Mouse (Mus musculus): ENCODE results near the gene Sema6d. TPM values are rescaled to one million over a fixed set of nuclear protein-coding genes. Genes with fewer than 3 reads are reported as not detected.

The Sema6d gene
- polyA plus RNA-seq, 1 experiment from 2014 or later, result 16.5 TPM

DNA sequence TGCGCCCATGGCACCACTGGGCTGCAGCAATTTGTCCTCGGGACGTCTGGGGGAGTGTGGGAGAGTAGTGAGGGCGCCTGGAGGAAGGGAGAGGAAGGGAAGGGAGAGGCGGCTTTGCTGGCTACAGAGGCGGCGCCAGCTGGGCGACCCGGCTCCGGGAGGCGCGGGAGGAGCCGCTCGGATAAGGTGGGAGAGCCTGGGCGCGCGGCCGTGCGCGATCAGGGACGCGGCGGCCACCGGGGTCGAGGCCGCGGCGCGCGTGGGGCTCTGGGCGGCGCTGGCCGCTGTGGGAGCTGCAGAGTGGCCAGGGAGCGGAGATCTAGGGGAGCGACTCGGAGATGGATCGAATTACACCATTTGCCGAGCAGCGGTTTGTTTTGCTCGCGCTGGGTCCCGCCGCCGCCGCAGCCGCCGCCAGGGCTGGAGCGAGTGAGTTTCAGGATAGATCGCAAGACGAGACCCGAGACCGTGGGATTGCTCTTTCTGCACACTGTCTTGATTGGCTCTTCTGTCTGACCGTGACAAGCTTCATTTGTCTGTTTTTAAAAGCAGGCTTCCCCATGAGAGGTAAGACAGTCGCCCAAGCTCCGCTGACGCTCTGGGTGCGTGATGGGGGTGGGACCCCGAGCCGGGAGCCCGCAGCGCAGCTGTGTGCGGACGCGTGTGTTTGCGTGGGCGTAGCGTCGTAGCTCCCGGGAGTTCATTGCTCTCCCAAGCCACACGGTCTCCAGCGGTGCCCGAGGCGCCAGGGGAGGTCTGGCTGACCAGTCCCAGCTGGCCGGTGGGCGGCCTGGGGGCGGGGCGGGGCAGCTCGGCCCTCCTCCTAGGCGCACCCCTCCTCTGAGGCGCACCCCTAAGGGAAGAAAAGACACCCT, 520.2 kb downstream of the Sema6d start:
- under 1% methylated on average over 80 of the region's 80 CpGs for WGBS
- H3K4me2 ChIP-seq, result peak overlapping the region; percentile 69
- H3K9ac ChIP-seq, result peak overlapping the region; percentile 95
- no peaks in the 10 kb centered on the region for H3K27me3 ChIP-seq
- peak; percentile 95 for ATAC-seq (replicated peaks; ENCODE audit: insufficient number of reproducible peaks, insufficient read depth, low FRiP score, low read depth)
- H3K36me3 ChIP-seq, result no peaks in the 10 kb centered on the region
- peaks cover 46% of the 10 kb centered on the region for H3K4me1 ChIP-seq (replicated peaks)
- no peaks in the 10 kb centered on the region for H3K9me3 ChIP-seq (replicated peaks)
- H3K4me3 ChIP-seq, result peak overlapping the region; percentile 92
- H3K27ac ChIP-seq, result peak overlapping the region; percentile 98

DNA sequence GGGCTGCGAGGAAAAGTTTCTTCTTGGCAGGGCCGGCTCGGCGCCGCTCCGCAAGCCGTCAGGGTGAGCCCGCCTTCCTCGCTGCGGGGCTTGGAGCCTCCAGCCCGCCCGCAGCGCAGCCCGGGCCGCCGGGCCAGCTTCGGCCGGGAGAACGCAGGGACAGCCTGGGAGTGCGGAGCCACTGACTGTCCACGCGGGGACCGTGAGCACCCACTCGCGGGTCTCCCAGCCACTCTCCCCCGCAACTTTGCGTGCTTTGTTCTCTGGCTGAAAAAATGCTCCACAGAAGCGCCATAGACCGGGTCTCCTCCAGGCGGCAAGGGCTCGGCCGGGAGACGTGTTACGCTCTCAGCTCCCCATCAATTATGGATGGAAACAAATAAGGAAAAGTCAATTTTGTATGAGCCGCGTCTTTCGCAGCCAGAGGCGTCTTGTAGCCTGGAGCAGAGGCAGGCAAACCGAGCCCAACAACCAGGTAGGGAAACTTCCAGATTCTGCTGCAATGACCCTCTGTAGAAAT, 520.9 kb downstream of the Sema6d start:
- peak overlapping the region; percentile 69 for H3K4me2 ChIP-seq
- H3K27me3 ChIP-seq, result no peaks in the 10 kb centered on the region
- WGBS, result under 1% methylated on average over 39 of the region's 39 CpGs
- peak overlapping the region; percentile 95 for H3K9ac ChIP-seq
- H3K4me3 ChIP-seq, result peak overlapping the region; percentile 92
- H3K4me1 ChIP-seq (replicated peaks), result peaks cover 51% of the 10 kb centered on the region
- no peaks in the 10 kb centered on the region for H3K9me3 ChIP-seq (replicated peaks)
- no peaks in the 10 kb centered on the region for H3K36me3 ChIP-seq
- no peak for ATAC-seq (replicated peaks; ENCODE audit: insufficient number of reproducible peaks, insufficient read depth, low FRiP score, low read depth)
- peak overlapping the region; percentile 98 for H3K27ac ChIP-seq

DNA sequence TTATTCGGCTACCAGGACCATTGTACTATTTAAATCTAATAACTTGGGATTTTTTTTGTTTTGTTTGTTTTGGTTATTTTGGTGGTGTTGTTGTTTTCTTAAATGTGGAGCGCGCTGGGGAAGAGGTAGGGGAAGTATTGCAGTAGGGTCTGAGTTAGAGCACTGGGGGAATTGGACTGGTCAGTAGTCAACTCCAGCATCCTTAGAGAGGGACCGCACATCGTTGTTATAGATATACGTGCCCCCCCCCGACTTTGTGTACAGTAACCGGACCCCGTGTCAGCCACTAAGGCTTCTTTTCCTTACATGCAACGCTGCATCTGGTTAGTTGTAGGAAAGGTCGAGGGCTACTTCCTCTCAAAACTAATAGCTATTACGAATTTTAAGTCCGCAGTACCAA, 521.5 kb downstream of the Sema6d start:
- no peaks in the 10 kb centered on the region for H3K9me3 ChIP-seq (replicated peaks)
- peak overlapping the region; percentile 69 for H3K4me2 ChIP-seq
- H3K36me3 ChIP-seq, result no peaks in the 10 kb centered on the region
- peak overlapping the region; percentile 92 for H3K4me3 ChIP-seq
- no peak for ATAC-seq (replicated peaks; ENCODE audit: insufficient number of reproducible peaks, insufficient read depth, low FRiP score, low read depth)
- peaks cover 57% of the 10 kb centered on the region for H3K4me1 ChIP-seq (replicated peaks)
- H3K27ac ChIP-seq, result peak overlapping the region; percentile 98
- 6% methylated on average over 13 of the region's 13 CpGs for WGBS
- peak overlapping the region; percentile 95 for H3K9ac ChIP-seq
- no peaks in the 10 kb centered on the region for H3K27me3 ChIP-seq

DNA sequence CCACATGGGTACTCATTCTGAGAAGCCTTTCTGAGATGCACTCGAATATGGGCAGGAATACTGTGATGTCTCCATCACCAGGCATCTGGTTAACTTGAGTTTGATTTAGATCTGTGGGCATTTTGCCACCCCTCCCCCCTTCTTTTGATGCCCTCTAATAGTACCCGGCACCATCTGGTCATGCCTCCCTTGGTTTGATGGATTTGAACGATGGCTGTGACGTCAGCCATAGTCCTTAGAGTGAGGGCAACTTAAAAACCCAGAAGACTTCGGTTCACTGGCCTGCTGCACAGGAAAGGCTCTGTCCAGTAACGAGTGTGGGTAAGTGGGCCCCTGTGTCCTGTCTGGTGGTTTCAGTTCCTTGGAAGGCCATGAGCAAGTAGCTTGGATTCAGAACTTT, 522.5 kb downstream of the Sema6d start:
- Histone ChIP-seq H3K27me3 (no peaks in the 10 kb centered on the region), H3K9ac (peak overlapping the region; percentile 95), H3K4me1 (replicated peaks) (peaks cover 66% of the 10 kb centered on the region), H3K4me2 (peak overlapping the region; percentile 69), H3K36me3 (no peaks in the 10 kb centered on the region), H3K27ac (peak overlapping the region; percentile 98), H3K4me3 (peak overlapping the region; percentile 92), H3K9me3 (replicated peaks) (no peaks in the 10 kb centered on the region)
- no peak for ATAC-seq (replicated peaks; ENCODE audit: insufficient number of reproducible peaks, insufficient read depth, low FRiP score, low read depth)
- 26% methylated on average over 6 of the region's 6 CpGs for WGBS

DNA sequence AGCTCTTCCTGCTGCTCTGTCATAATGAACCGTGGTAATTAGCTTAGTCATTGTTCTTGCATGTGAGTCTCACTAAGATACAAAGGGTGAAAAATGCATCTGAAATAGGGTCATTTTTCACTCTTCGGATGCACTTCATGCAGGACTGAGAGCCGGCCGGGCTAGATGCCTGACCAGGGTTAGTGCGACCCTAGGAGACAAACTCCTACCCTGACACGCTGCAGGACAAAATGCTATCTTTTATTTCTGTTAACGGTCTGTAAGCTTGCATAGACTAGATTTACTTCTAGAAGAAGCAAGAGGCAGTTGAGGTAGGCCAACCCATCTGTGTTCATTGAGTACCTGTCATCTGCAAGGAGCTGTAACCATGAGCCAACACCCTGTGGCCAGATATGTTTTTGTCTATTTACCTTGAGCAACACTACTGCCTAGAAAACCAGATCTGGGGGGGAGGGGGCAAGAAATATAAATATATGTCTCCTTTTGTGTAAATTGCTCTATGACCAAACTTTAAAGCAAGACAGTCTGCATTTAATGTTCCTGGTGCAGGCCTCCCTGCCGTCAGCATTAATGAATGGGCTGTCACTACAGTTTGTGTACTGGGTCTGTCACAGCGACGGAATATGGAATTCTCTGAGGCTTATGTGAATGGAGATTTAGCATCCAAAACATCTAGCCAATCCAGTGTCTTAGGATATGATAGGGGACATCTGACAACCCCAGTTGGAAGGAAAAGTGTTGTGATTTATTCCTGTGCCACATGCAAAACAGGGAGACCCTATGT, 523.1 kb downstream of the Sema6d start:
- WGBS, result 49% methylated on average over 10 of the region's 10 CpGs
- Histone ChIP-seq H3K36me3 (no peaks in the 10 kb centered on the region), H3K4me2 (peak overlapping the region; percentile 69), H3K27me3 (no peaks in the 10 kb centered on the region), H3K9me3 (replicated peaks) (no peaks in the 10 kb centered on the region), H3K9ac (peak overlapping the region; percentile 95), H3K4me1 (replicated peaks) (peaks cover 70% of the 10 kb centered on the region), H3K4me3 (peak overlapping the region; percentile 92), H3K27ac (peak overlapping the region; percentile 98)
- no peak for ATAC-seq (replicated peaks; ENCODE audit: insufficient number of reproducible peaks, insufficient read depth, low FRiP score, low read depth)

DNA sequence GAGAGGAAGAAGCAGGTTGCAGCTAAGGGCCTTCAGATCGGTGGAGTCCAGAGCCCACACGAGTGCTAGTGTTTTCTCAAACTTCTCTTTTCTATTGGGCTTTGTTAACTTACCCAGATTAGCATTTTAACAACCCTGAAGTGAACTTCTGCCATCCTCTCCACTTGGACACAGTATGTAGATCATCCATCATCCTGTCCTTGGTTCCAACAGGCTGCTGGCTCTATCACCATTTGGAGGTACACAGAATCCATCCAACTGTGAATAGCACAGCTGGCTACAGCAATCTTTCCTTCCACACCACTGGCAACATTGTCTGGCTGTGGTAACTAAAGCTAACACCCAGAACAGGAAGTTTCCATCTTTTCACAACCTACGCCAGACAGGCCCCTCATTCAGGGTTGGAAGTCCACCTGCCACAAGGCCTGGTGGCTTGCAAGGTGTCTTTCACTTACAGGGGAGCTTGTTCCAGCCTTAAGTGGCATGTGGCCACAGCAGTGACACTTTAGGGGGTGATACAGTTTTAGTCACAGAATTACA, 524.0 kb downstream of the Sema6d start:
- H3K36me3 ChIP-seq, result no peaks in the 10 kb centered on the region
- peak overlapping the region; percentile 69 for H3K4me2 ChIP-seq
- peak overlapping the region; percentile 98; the same call in 1 of the 2 replicates for H3K27ac ChIP-seq
- H3K4me3 ChIP-seq, result peak overlapping the region; percentile 92
- peak overlapping the region; percentile 95; the same call in 1 of the 2 replicates for H3K9ac ChIP-seq
- no peaks in the 10 kb centered on the region for H3K27me3 ChIP-seq
- peaks cover 72% of the 10 kb centered on the region for H3K4me1 ChIP-seq (replicated peaks)
- WGBS, result 54% methylated on average over 3 of the region's 3 CpGs
- ATAC-seq (replicated peaks; ENCODE audit: insufficient number of reproducible peaks, insufficient read depth, low FRiP score, low read depth), result no peak
- no peaks in the 10 kb centered on the region for H3K9me3 ChIP-seq (replicated peaks)

DNA sequence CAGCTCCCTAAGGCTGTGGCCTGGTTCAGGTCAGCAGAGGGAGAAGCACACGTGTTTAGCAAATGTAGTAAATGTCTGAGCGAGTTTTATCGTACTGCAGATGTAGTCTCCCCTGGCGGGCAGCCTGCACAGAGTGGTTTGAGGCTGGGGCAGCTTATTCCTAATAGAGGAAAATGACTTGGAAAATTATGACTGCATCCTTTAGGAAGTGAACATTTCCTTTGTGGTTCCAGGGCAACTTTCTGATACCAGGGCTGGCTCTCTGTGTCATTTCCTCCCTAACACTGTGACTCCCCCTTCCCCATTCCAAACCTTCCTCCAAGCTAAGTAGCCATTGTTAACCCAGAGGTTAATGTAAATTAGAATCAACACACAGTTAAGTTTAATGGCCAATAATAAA, 527.0 kb downstream of the Sema6d start:
- no peak overlapping the region for H3K4me3 ChIP-seq
- peak overlapping the region; percentile 39 for H3K4me2 ChIP-seq
- no peaks in the 10 kb centered on the region for H3K27me3 ChIP-seq
- H3K36me3 ChIP-seq, result no peaks in the 10 kb centered on the region
- no peak overlapping the region for H3K9ac ChIP-seq
- H3K9me3 ChIP-seq (replicated peaks), result no peaks in the 10 kb centered on the region
- ATAC-seq (replicated peaks; ENCODE audit: insufficient number of reproducible peaks, insufficient read depth, low FRiP score, low read depth), result no peak
- 26% methylated on average over 4 of the region's 4 CpGs for WGBS
- H3K4me1 ChIP-seq (replicated peaks), result peaks cover 91% of the 10 kb centered on the region
- H3K27ac ChIP-seq, result peak overlapping the region; percentile 86

DNA sequence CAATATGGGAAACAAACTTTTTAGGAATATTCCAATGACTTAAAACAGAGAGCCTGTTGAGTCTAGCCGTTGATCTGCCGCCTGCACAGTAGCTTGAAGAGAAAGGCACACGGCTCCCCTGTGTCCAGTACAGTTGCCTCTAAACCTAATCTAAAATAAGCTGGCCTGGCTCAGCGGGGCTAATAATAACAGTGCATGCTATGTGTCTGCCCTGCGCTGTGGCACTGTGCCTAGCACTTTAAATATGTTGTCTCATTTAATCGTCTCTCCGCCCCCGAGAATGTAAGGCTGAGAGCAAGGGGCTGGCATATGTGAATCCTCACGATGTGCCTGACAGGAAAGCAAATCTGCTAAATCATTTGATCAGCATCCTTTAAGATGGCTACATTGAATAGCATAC, 527.7 kb downstream of the Sema6d start:
- no peaks in the 10 kb centered on the region for H3K36me3 ChIP-seq
- peaks cover 90% of the 10 kb centered on the region for H3K4me1 ChIP-seq (replicated peaks)
- ATAC-seq (replicated peaks; ENCODE audit: insufficient number of reproducible peaks, insufficient read depth, low FRiP score, low read depth), result peak; percentile 84
- no peak overlapping the region for H3K9ac ChIP-seq
- peak overlapping the region; percentile 39 for H3K4me2 ChIP-seq
- H3K9me3 ChIP-seq (replicated peaks), result no peaks in the 10 kb centered on the region
- H3K27me3 ChIP-seq, result no peaks in the 10 kb centered on the region
- H3K27ac ChIP-seq, result peak overlapping the region; percentile 86
- WGBS, result 19% methylated on average over 9 of the region's 9 CpGs
- H3K4me3 ChIP-seq, result peak overlapping the region; percentile 25

DNA sequence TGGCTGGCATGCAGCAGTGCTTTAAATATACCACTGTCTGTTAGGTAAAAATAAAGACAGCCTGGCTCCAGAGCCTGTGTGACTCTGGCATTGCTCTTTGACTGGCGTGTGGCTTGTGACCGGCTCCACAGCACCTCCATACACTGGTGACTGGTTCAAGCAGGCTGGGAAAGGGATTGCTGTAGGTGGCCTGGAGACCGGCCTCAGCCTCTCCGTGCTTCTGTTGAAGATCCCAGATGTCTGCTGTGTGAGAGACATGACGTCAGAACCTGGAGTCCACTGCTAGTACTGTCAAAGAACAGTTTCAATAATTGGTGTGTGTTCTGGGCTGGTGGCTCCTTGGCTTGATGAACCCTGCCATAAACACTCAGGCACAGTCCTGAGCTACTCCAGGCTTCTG, 528.3 kb downstream of the Sema6d start:
- no peaks in the 10 kb centered on the region for H3K9me3 ChIP-seq (replicated peaks)
- no peaks in the 10 kb centered on the region for H3K27me3 ChIP-seq
- no peak overlapping the region for H3K9ac ChIP-seq
- 0 out of 2 replicates have a peak overlapping the region, but pooled peaks have one; percentile 25 for H3K4me3 ChIP-seq
- ATAC-seq (replicated peaks; ENCODE audit: insufficient number of reproducible peaks, insufficient read depth, low FRiP score, low read depth), result no peak; the same call in 1 of the 2 replicates
- no peaks in the 10 kb centered on the region for H3K36me3 ChIP-seq
- 35% methylated on average over 5 of the region's 5 CpGs for WGBS
- peak overlapping the region; percentile 39 for H3K4me2 ChIP-seq
- H3K4me1 ChIP-seq (replicated peaks), result peaks cover 84% of the 10 kb centered on the region
- H3K27ac ChIP-seq, result peak overlapping the region; percentile 86

DNA sequence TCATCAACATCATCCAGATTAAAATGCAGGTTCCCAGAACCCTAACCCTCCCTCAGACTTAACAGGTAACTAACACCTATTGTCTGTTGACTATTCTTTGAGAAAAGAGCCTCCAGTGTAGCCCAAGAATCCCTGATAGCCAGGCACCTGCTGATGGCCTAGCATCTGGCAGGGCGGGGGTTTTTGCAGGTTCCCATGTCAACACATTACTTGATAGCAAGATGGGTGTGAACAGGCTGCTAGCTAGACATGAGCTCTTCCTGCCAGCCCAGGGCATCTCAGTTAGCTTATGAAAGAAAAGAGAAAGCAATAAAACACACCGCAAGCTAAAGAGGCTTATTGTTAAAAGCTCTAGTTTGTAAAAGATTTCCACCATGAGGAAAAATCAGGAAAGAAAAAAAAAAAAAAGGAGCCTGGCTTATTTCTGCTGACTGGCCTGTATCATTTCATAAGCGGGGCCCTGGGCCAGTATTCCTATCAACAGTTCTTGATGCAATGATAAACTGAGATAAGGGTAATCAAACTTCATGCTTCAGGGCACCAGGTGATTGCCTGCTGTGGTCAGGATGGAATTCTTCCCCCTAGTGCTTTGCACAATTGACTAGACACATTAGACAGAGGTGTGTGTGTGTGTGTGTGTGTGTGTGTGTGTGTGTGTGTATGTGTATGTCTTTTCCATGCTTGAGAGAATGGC, 528.9 kb downstream of the Sema6d start:
- Histone ChIP-seq H3K9me3 (replicated peaks) (no peaks in the 10 kb centered on the region), H3K9ac (no peak overlapping the region), H3K4me2 (peak overlapping the region; percentile 39), H3K4me3 (no peak overlapping the region), H3K27ac (peak overlapping the region; percentile 86), H3K4me1 (replicated peaks) (peaks cover 79% of the 10 kb centered on the region), H3K27me3 (no peaks in the 10 kb centered on the region), H3K36me3 (no peaks in the 10 kb centered on the region)
- ATAC-seq (replicated peaks; ENCODE audit: insufficient number of reproducible peaks, insufficient read depth, low FRiP score, low read depth), result no peak
- WGBS, result 45% methylated on average over 3 of the region's 3 CpGs

Data from heart, embryonic 15.5 days (tissue).